Mouse (Mus musculus) forelimb bud, embryonic 11.5 days (tissue): ENCODE measurements around the gene Ccnt1.
A peak's percentile ranks its signal among the peaks of the same experiment; 100 is the strongest.

Experiments used
- DNase-seq: peaks from one replicate; pipeline ENCODE4 v3.0.0-alpha.2; 2012; ENCODE audit warnings: low read depth, low spot score

Ccnt1 gene

DNA sequence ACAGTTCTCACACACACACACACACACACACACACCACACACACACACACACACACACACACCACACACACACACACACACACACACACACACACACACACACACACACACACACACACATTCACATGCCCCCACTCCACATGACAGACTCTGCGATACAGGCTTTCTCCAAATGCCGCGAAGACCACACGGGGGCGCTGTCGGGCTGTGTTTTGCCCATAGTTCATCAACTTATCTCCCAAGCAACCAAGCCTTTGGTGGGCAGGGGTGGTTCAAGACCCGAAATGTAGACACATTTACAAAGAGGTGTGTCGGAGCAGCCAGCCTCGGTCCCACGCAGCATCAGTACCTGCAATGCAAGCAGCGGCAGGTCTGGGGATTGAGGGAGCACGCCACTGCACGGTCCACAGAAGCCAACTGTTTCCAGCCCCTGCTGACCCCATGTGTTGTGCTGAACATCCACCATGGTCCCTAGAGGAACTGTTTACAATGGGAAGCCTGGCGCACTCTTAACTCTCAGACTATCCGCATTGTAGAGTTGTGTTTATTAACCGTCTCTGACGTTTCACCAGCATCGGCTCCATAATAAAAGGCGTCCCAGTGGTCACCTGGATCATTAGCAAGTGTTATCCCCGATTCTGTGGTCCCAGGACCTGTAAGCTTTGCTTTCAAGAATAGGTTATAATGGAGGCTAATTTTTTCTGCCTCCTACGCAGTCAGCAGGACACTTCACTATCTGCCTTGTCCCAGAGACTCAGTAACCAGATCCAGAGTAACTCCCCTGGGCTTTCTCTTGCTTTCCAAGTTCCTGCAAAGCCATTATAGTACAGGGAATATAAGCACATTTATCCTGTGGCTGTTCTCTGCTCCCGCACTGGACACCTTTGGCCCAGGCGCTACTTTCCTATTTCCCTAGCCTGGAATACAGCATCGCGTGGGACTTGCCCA lies 60.0 kb downstream of the Ccnt1 start:
- DNase-seq: peak; percentile 67

GRCm38 (mm10) chr15:98509387-98509786 lies 61.3 kb downstream of the Ccnt1 start:
- DNase-seq: no peak

DNA sequence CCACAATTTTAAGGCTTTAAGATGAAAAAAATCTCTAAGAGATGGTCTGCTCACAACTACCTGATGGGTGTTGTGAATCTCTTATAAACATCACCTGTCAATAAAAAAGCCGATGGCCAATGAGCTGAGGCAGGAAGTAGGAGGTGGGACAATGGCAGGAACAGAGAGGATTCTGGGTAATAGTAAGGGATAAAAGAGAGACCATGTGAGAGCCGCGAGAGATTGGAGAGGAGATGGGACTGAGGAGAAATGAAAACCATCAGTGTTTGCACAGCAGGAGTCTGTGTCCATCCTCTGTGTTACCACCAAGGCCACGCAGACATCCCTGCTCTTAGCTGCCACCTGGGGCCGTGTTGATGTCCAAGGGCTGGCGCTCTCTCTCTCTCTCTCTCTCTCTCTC lies 63.4 kb downstream of the Ccnt1 start:
- DNase-seq: no peak

- DNase-seq: no peak
These were observed 64.3 kb downstream of the Ccnt1 start for GRCm38 (mm10) chr15:98506253-98506957.

DNA sequence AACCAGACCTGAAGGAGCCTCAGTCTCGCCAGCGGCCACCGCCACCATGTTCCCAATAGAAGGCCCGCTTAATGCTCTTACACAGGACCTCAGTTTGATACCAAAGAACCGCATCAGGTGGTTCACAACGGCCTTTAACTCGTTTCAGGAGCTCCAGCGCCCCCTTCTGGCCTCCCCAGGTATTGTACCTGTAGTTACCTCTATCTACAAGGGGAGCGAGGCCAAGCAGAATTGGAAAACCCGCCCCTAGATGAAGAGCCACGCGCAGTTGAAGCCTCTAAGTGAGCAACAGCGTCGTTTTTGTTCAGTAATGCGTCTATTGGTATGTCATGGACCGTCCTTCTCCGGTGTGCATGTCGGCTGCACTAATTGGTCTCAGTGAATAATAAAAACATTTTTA lies 66.2 kb downstream of the Ccnt1 start:
- DNase-seq: peak; percentile 70

GRCm38 (mm10) chr15:98503317-98503716 lies 67.4 kb downstream of the Ccnt1 start:
- DNase-seq: no peak

- no peak for DNase-seq
These were observed 73.1 kb downstream of the Ccnt1 start for GRCm38 (mm10) chr15:98497631-98498030.

- DNase-seq: no peak
These were observed 78.6 kb downstream of the Ccnt1 start, which contains the start of gene Olfr279 for GRCm38 (mm10) chr15:98492102-98492501. Gene Olfr279, plus strand, starts transcription at chr15:98492402.

- DNase-seq: no peak
These were observed 79.4 kb downstream of the Ccnt1 start for GRCm38 (mm10) chr15:98491332-98491731.
